Mouse (Mus musculus): Measurements from ENCODE around the gene Taz.

The Taz gene

GRCm38 (mm10) chrX:74281732-74282394 lies at the start of gene Taz, which contains the start of gene Dnase1l1:
Taz (plus strand) TSS chrX:74281912.
Dnase1l1 (minus strand) TSS chrX:74282337.
- DNase-seq (ENCODE audit: low spot score), result peak; percentile 82

GRCm38 (mm10) chrX:74233196-74233595 lies 48.5 kb upstream of the Taz start:
- DNase-seq (ENCODE audit: low spot score), result no peak

DNA sequence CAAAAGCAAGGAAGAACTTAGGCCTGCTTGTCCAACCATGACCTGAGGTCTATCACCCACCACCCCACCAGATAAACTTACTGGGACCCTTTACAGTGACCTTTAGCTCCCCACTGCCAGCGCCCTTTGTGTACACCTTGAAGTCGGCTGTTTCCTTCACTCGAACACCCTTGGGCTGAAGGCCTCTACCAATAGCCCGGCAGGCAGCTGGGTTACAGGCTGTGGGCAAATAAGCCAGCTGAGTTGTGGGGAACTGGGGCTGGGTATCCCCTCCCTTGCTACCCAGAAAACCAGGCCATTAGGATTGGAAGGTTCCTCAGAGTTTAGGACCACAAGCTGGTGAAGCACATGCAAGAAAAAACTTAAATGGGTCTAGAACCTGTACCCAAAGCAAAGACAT lies 41.4 kb upstream of the Taz start:
- no peak for DNase-seq (ENCODE audit: low spot score)

DNA sequence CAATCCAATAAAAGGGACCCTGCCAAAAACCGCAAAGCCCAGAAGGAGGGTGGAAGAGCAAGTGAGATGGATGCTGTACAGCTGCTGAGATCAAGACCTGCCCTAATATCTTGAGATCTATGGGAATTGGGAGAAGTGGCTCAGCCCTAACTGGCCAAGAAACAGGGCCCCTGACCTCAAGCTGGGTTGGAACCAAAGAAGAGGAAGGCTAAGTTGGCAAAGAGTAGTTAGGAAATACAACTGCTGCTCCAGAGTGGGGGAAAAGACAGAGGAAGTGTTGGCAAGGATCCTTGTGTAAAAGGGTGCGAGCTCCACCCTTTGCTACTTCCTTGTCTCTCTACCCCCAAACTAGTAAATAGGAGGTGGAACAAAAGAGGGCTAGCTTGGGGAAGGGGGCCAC lies 38.3 kb upstream of the Taz start:
- no peak for DNase-seq (ENCODE audit: low spot score)

GRCm38 (mm10) chrX:74243807-74244206 lies 37.9 kb upstream of the Taz start:
- DNase-seq (ENCODE audit: low spot score), result no peak

- peak; percentile 39 for DNase-seq (ENCODE audit: low spot score)
These were observed 37.1 kb upstream of the Taz start for GRCm38 (mm10) chrX:74244614-74245083.

DNA sequence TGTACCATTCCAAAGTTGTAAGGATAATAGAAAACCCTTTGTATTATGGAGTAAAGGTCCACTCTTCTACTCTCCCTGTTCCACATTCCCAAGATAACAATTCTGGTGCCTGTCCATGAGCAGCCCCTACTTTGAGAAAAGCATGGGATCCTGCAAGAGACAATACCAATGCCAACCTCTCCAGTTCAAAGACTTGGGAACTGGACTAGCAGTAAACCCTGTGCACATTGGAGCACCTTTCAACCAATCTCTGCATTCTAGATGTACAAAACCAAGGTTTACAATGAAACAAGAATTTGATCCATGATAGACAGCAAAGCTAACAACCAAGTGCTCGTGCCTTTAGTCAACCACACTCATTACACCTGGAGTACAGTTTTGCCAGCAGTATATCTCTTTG lies 36.6 kb upstream of the Taz start:
- no peak for DNase-seq (ENCODE audit: low spot score)

DNA sequence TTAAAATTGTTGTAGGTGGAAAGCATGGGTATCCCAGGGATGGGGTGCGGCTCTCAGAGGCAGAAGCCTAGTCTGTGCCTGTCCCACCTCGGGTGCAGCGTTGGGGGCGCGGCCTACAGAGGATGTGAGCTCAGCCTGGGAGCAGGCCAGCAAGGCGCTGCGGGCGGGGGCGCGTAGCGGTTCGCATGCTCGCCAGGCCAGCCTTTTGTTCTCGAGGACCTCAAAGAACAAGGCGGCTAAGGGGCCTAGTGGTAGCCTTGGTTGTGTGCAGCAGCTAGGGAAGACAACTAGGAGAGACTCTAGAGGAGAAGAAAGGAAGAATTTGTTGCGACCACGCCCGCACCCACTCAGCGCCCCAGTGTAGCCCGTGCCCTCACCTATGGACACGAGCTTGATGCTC lies 36.0 kb upstream of the Taz start:
- peak; percentile 64 for DNase-seq (ENCODE audit: low spot score)

GRCm38 (mm10) chrX:74246213-74246681 lies 35.5 kb upstream of the Taz start:
- DNase-seq (ENCODE audit: low spot score), result peak; percentile 83

- DNase-seq (ENCODE audit: low spot score), result no peak
These were observed 35.0 kb upstream of the Taz start for GRCm38 (mm10) chrX:74246693-74247092.

- DNase-seq (ENCODE audit: low spot score), result no peak
These were observed 33.1 kb upstream of the Taz start for GRCm38 (mm10) chrX:74248651-74249050.

- peak; percentile 46 for DNase-seq (ENCODE audit: low spot score)
These were observed 32.1 kb upstream of the Taz start, which contains the start of gene Flna for GRCm38 (mm10) chrX:74249615-74250014. Flna (minus strand) TSS chrX:74249820.

DNA sequence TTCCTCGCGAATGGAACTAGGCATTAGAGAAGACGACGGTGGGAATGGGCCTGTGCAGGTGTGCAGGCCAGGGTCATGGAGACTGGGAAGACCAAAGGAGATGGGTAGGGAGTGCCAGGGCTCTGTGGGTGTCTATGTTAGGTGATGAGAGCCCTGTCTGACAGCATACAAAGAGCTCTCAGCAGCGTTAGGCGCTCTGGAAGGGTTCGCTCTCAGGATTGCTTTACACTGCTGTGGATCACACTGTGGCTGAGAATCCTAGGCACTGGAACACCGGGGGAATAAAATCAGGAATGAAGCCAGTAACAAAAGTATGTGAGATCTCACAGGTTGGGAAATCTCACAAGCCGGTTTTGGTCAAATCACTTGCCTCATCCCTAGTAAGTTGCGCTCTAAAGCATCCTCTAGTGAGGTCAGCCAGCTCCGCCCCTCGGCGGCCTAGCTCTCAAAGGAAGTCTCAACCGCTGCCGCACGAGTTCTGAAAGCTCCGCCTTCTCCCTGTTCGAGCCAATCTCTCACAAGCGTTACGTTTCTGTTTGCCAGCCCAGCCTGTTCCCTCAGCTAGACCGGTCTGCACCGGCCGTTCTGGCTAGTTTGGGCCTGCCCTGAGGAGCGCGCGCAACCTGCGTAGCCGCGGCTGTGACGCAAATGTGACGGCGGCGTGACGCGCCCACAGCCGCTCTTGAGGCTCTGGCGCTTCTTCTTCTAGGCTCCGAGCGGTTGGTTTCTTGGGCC lies 27.4 kb upstream of the Taz start, which contains the start of gene Emd:
Emd (plus strand) TSS at position 535 of the 735 bp plus-strand sequence.
- peak; percentile 90 for DNase-seq (ENCODE audit: low spot score)

- no peak for DNase-seq (ENCODE audit: low spot score)
These were observed 26.7 kb upstream of the Taz start for GRCm38 (mm10) chrX:74254888-74255565.

- DNase-seq (ENCODE audit: low spot score), result no peak
These were observed 24.0 kb upstream of the Taz start for GRCm38 (mm10) chrX:74257746-74258145.

GRCm38 (mm10) chrX:74269736-74270061 lies 12.0 kb upstream of the Taz start:
- DNase-seq (ENCODE audit: low spot score), result no peak

- DNase-seq (ENCODE audit: low spot score), result peak; percentile 92
These were observed 11.4 kb upstream of the Taz start, which contains the start of gene Rpl10 for GRCm38 (mm10) chrX:74270062-74270901. Rpl10 (plus strand) TSS chrX:74270812.

DNA sequence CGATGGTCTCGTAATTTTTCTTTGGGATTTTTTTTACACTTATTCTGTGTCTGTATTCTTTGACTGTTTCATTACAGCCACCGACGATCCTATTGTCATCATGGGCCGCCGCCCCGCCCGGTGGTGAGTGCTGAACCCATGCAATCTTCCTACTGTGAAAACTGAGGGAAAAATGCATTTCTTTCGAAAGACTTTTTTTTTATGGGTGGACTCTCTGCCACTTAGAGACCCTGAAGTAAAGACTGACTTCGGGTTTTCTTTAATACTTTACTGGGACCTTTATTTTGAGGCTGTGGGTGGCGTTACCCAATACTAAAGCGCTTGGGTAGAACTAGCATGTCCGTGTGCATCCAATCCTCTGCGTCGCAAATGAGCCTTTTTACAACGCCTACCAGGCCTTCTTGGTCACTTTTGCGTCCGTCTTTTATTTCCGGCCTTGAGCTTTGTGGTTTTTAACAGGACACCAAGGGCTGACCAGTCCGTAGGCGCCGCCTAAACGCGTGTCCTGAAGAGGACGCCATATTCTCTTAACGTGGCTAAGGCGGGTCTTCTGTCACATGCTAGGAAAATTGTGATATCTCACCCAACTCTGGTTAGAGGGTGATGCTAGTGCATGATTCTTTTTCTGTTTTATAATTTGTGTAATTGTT lies 10.7 kb upstream of the Taz start:
- no peak for DNase-seq (ENCODE audit: low spot score)

GRCm38 (mm10) chrX:74273422-74274322 lies 8.0 kb upstream of the Taz start:
- no peak for DNase-seq (ENCODE audit: low spot score)

DNA sequence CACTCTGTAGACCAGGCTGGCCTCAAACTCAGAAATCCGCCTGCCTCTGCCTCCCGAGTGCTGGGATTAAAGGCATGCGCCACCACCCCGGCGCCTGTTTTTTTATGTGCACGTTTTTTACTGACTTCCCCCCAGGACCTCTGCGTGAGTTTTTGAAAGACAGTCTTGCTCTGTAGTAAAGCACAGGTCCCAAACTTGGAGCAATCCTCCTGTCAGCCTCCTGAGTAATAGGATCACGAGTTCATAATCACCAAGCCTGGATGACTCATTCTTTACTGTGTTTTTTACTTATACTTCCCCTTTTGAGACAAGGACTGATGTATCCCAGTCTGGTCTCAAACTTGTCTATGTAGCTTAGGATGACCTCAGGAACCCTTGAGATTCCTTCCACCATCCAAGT lies 3.8 kb upstream of the Taz start:
- no peak for DNase-seq (ENCODE audit: low spot score)
